Mouse (Mus musculus) kidney, postnatal 0 days (tissue): Measurements from ENCODE around the gene Sh2b2. TPM values are rescaled to one million over a fixed set of nuclear protein-coding genes. Genes with fewer than 3 reads are reported as not detected.

Experiments
- ATAC-seq: fragments of 200-750 bp; cut with Nextera tagmentation; replicated peaks from 2 replicates; pipeline ENCODE4 v1.8.0; 2017; ENCODE audit warnings: low read depth, moderate number of reproducible peaks, moderate TSS enrichment, moderate library complexity; ENCODE audit not compliant: low FRiP score
- DNase-seq: peaks from one replicate; pipeline ENCODE4 v3.0.0-alpha.2; 2016; ENCODE audit warnings: low spot score
- H3K27ac ChIP-seq: fragments of 300-500 bp; sonication (generic); 2 replicates; pipeline ENCODE4 v1.5.1; 2014; ENCODE audit warnings: mild to moderate bottlenecking
- H3K27me3 ChIP-seq: fragments of 300-500 bp; sonication (generic); 2 replicates; pipeline ENCODE4 v1.6.1; 2014; ENCODE audit warnings: low read length, mixed read lengths; ENCODE audit not compliant: insufficient read depth
- H3K36me3 ChIP-seq: fragments of 300-500 bp; sonication (generic); 2 replicates; pipeline ENCODE4 v1.6.1; 2014; ENCODE audit warnings: low read length, mixed read lengths; ENCODE audit not compliant: insufficient read depth
- H3K4me1 ChIP-seq: fragments of 300-500 bp; sonication (generic); replicated peaks from 2 replicates; pipeline ENCODE4 v1.6.1; 2014; ENCODE audit warnings: antibody characterized with exemption, low read length, mixed read lengths; ENCODE audit not compliant: insufficient read depth
- H3K4me2 ChIP-seq: fragments of 300-500 bp; sonication (generic); 2 replicates; pipeline ENCODE4 v1.6.1; 2014; ENCODE audit warnings: mild to moderate bottlenecking, low read length, moderate library complexity, mixed read lengths
- H3K4me3 ChIP-seq: fragments of 300-500 bp; sonication (generic); replicated peaks from 2 replicates; pipeline ENCODE4 v1.5.1; 2014; ENCODE audit warnings: low read depth, low read length
- H3K9ac ChIP-seq: fragments of 300-500 bp; sonication (generic); 2 replicates; pipeline ENCODE4 v1.6.1; 2014; ENCODE audit warnings: low read depth, low read length
- H3K9me3 ChIP-seq: fragments of 300-500 bp; sonication (generic); replicated peaks from 2 replicates; pipeline ENCODE4 v1.6.1; 2016; ENCODE audit warnings: low read length, inconsistent platforms, mixed read lengths
- CTCF ChIP-seq: IDR thresholded peaks from 2 replicates; pipeline ENCODE4 v1.5.1; 2016; ENCODE audit warnings: antibody characterized with exemption, low read depth, mild to moderate bottlenecking, moderate library complexity
- WGBS: fragments of 180-500 bp; shearing (Covaris S2); extraction: QIAGEN DNeasy Blood & Tissue Kit; methylation state at CpG from one replicate; pipeline ENCODE4 v1.1.7; 2014; 5-methylcytosine and 5-hydroxymethylcytosine counted together
- polyA plus RNA-seq: library from polyadenylated mRNA; unstranded; fragments of >200 nt; fragmentation: Nextera tagmentation; extraction: Ambion mirVana; gene quantifications from 2 replicates; pipeline ENCODE4 v1.2.1, GENCODE M21; 2015

Gene Sh2b2
- polyA plus RNA-seq, 1 experiment from 2014 or later, result 4.1 TPM

GRCm38 (mm10) chr5:136198474-136199391 is 47.6 kb downstream of the Sh2b2 start, which contains the start of gene Prkrip1:
Prkrip1 (minus strand) TSS chr5:136198963.
- ATAC-seq, result peak; percentile 87
- DNase-seq, result peak; percentile 97
- peak within 1 kb of the TSS; percentile 90 for H3K9ac ChIP-seq
- WGBS, result under 1% methylated on average over 62 of the region's 62 CpGs
- peak within 1 kb of the TSS; percentile 97 for H3K4me3 ChIP-seq
- no peak for TF ChIP-seq CTCF
- H3K4me2 ChIP-seq, result peak within 1 kb of the TSS; percentile 90
- H3K36me3 ChIP-seq, result peaks cover 19% of the 10 kb centered on the region
- H3K27ac ChIP-seq, result peak within 1 kb of the TSS; percentile 90
- H3K27me3 ChIP-seq, result no peaks in the 10 kb centered on the region
- H3K4me1 ChIP-seq, result peaks cover 6% of the 10 kb centered on the region
- H3K9me3 ChIP-seq, result no peaks in the 10 kb centered on the region

- no peaks in the 10 kb centered on the region for H3K4me1 ChIP-seq
- DNase-seq, result no peak
- H3K27ac ChIP-seq, result no peak overlapping the region
- no peaks in the 10 kb centered on the region for H3K27me3 ChIP-seq
- H3K4me2 ChIP-seq, result no peak overlapping the region
- H3K36me3 ChIP-seq, result peaks cover 39% of the 10 kb centered on the region
- no peak overlapping the region for H3K4me3 ChIP-seq
- TF ChIP-seq CTCF, result peak; percentile 14; the same call in 1 of the 2 replicates
- H3K9ac ChIP-seq, result 0 out of 2 replicates have a peak overlapping the region, but pooled peaks have one; percentile 23
- WGBS, result 86% methylated on average over 7 of the region's 7 CpGs
- H3K9me3 ChIP-seq, result no peaks in the 10 kb centered on the region
- ATAC-seq, result no peak
These were observed 54.5 kb downstream of the Sh2b2 start for GRCm38 (mm10) chr5:136191870-136192269.

- Histone ChIP-seq H3K9ac (no peak overlapping the region), H3K4me1 (no peaks in the 10 kb centered on the region), H3K27ac (no peak overlapping the region), H3K27me3 (no peaks in the 10 kb centered on the region), H3K36me3 (peaks cover 31% of the 10 kb centered on the region), H3K4me3 (no peak overlapping the region), H3K9me3 (no peaks in the 10 kb centered on the region), H3K4me2 (no peak overlapping the region)
- 41% methylated on average over 4 of the region's 4 CpGs for WGBS
- TF ChIP-seq CTCF, result peak; percentile 88
- ATAC-seq, result 0 out of 2 replicates have a peak, but pooled peaks have one; percentile 21
- DNase-seq, result peak; percentile 83
These were observed 59.6 kb downstream of the Sh2b2 start for GRCm38 (mm10) chr5:136186723-136187122.

- peak; percentile 34; the same call in 1 of the 2 replicates for TF ChIP-seq CTCF
These were observed 62.6 kb downstream of the Sh2b2 start for GRCm38 (mm10) chr5:136183766-136184165.

GRCm38 (mm10) chr5:136182830-136183229 is 63.5 kb downstream of the Sh2b2 start:
- Histone ChIP-seq H3K36me3 (peaks cover 40% of the 10 kb centered on the region), H3K4me2 (no peak overlapping the region), H3K27ac (no peak overlapping the region), H3K9ac (no peak overlapping the region), H3K4me3 (no peak overlapping the region), H3K27me3 (no peaks in the 10 kb centered on the region), H3K9me3 (no peaks in the 10 kb centered on the region), H3K4me1 (no peaks in the 10 kb centered on the region)
- WGBS, result 92% methylated on average over 4 of the region's 4 CpGs
- no peak for TF ChIP-seq CTCF
- no peak for DNase-seq
- no peak for ATAC-seq

More at GRCm38 (mm10) chr5:136183766-136184165, 62.6 kb downstream of the Sh2b2 start:
- 91% methylated on average over 7 of the region's 7 CpGs for WGBS
- Histone ChIP-seq H3K4me1 (no peaks in the 10 kb centered on the region), H3K4me3 (no peak overlapping the region), H3K9ac (no peak overlapping the region), H3K27me3 (no peaks in the 10 kb centered on the region), H3K9me3 (no peaks in the 10 kb centered on the region), H3K36me3 (peaks cover 40% of the 10 kb centered on the region), H3K27ac (no peak overlapping the region), H3K4me2 (no peak overlapping the region)
- DNase-seq, result no peak
- ATAC-seq, result no peak

GRCm38 (mm10) chr5:136182049-136182448 is 64.3 kb downstream of the Sh2b2 start:
- WGBS, result 88% methylated on average over 6 of the region's 6 CpGs
- H3K4me2 ChIP-seq, result no peak overlapping the region
- no peak overlapping the region for H3K9ac ChIP-seq
- H3K27me3 ChIP-seq, result no peaks in the 10 kb centered on the region
- DNase-seq (no peak), ATAC-seq (no peak)
- H3K36me3 ChIP-seq, result peaks cover 41% of the 10 kb centered on the region
- no peaks in the 10 kb centered on the region for H3K9me3 ChIP-seq
- no peak overlapping the region for H3K4me3 ChIP-seq
- H3K27ac ChIP-seq, result no peak overlapping the region
- no peaks in the 10 kb centered on the region for H3K4me1 ChIP-seq
- no peak for TF ChIP-seq CTCF
